Mouse (Mus musculus): ENCODE data around the gene Nupl1. TPM values are rescaled to one million over a fixed set of nuclear protein-coding genes. Genes with fewer than 3 reads are reported as not detected.

Nupl1 gene
- polyA plus RNA-seq, 1 experiment from 2014 or later = not detected

DNA sequence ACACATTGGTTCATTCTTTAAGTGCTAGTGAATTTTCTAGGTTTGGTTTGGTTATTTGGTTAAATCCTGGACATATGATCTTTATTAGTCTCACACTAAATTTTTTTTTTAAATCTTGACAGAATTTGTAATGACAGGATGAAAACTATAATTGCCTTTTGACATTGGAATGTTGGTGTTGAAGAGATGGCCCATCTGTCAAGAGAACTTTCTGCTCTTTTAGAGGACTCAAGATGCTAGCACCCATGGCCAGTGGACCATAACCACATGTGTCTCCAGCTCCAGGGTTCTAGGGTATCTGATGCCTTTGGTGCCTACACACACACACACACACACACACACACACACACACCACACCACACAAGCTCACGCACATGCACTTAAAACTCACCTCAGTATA, 6.6 kb upstream of the Nupl1 start:
- H3K4me1 ChIP-seq = no peaks in the 10 kb centered on the region
- no peak for DNase-seq (ENCODE audit: low spot score)
- no peaks in the 10 kb centered on the region for H3K9me3 ChIP-seq (replicated peaks)
- no peak overlapping the region for H3K4me3 ChIP-seq
- no peaks in the 10 kb centered on the region for H3K27me3 ChIP-seq (ENCODE audit: low read depth, poor library complexity, severe bottlenecking)
- WGBS = 92% methylated on average over 1 of the region's 1 CpGs
- no peaks in the 10 kb centered on the region for H3K36me3 ChIP-seq
- H3K27ac ChIP-seq = no peak overlapping the region

DNA sequence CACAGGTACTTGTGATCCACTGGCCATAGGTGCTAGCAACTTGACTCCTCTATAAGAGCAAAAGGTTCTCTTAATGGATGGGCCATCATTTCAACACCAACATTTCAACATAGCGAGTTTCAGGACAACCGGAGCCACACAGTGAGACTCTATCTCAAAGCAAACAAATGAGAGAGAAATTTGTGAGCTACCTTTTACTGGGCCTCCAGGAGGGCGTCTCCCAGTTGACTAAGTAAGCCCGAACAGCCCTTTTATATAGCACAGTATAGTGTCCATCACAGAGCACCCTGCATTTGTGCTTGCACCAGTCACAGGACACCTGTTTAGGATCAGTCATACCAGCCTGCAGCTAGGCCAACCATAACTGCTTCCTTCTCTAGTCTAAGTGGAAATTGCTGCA, 5.9 kb upstream of the Nupl1 start:
- Histone ChIP-seq H3K27ac (no peak overlapping the region), H3K9me3 (replicated peaks) (no peaks in the 10 kb centered on the region), H3K4me3 (no peak overlapping the region), H3K27me3 (ENCODE audit: low read depth, poor library complexity, severe bottlenecking) (no peaks in the 10 kb centered on the region), H3K4me1 (peaks cover 6% of the 10 kb centered on the region), H3K36me3 (no peaks in the 10 kb centered on the region)
- 88% methylated on average over 4 of the region's 4 CpGs for WGBS
- DNase-seq (ENCODE audit: low spot score) = no peak

DNA sequence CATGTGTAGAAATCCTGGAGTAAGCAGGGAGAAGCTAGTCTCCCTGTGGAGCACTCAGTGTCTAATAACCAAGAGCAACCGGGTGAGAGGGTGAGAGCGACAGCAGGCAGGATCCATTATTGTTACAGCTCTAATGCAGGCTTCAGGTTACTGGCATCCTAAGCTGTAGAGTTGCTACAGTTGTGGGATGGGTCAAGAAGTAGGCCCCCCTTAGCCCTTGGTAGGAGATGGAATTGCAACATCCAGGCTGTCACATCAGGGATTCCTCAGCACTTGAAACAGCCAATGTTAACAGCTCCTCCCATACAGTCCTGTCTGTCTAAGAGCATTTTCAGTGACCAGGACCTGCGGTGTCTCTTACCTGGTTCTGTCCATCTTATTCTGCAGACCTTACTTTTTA, 5.1 kb upstream of the Nupl1 start:
- no peak overlapping the region for H3K27ac ChIP-seq
- H3K4me3 ChIP-seq = no peak overlapping the region
- no peaks in the 10 kb centered on the region for H3K27me3 ChIP-seq (ENCODE audit: low read depth, poor library complexity, severe bottlenecking)
- 23% methylated on average over 3 of the region's 3 CpGs for WGBS
- no peaks in the 10 kb centered on the region for H3K9me3 ChIP-seq (replicated peaks)
- no peaks in the 10 kb centered on the region for H3K36me3 ChIP-seq
- DNase-seq (ENCODE audit: low spot score) = no peak
- H3K4me1 ChIP-seq = peaks cover 8% of the 10 kb centered on the region

DNA sequence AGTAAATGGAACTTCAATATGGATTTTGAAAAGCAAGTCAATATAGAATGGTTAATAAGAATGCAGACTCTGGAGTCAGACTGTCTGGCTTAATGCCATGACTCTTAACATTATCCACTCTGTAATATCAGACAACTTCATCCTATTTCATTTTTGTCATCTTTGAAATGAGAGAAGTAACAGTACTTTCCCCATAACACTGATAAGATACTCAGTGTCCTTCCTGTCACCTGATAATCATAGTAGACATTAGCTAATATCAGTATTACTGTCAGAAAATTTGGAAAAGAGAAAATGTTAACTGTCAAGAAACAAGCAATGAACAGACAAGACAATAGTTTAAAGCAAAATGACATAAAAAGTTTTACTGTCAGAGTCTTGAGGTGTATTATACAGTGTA, 3.5 kb upstream of the Nupl1 start:
- Histone ChIP-seq H3K9me3 (replicated peaks) (no peaks in the 10 kb centered on the region), H3K4me3 (no peak overlapping the region), H3K4me1 (peaks cover 14% of the 10 kb centered on the region), H3K27ac (no peak overlapping the region), H3K27me3 (ENCODE audit: low read depth, poor library complexity, severe bottlenecking) (no peaks in the 10 kb centered on the region), H3K36me3 (no peaks in the 10 kb centered on the region)
- DNase-seq (ENCODE audit: low spot score) = no peak

DNA sequence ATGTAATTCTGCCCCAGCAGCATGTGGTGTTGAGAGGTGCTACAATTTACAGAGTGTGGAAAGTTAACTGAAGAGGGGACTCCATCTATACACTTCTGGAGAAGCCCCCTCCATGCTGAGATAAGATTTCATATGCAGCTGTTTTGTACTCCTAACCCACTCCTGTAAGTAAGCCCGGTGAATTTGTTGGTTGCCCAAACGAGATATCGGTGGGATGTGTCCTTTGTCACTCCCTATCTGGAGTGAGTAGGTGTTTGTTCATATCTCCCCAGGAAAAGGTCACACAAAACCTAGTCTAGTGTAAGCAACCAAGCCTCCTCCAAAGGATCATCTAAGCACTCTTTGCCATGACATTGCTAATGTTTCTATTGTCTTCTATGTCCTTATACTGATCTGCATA, 2.2 kb upstream of the Nupl1 start:
- H3K9me3 ChIP-seq (replicated peaks) = no peaks in the 10 kb centered on the region
- no peak overlapping the region for H3K4me3 ChIP-seq
- H3K36me3 ChIP-seq = no peaks in the 10 kb centered on the region
- 93% methylated on average over 3 of the region's 3 CpGs for WGBS
- H3K4me1 ChIP-seq = peaks cover 20% of the 10 kb centered on the region
- no peak overlapping the region for H3K27ac ChIP-seq
- no peaks in the 10 kb centered on the region for H3K27me3 ChIP-seq (ENCODE audit: low read depth, poor library complexity, severe bottlenecking)
- no peak for DNase-seq (ENCODE audit: low spot score)

DNA sequence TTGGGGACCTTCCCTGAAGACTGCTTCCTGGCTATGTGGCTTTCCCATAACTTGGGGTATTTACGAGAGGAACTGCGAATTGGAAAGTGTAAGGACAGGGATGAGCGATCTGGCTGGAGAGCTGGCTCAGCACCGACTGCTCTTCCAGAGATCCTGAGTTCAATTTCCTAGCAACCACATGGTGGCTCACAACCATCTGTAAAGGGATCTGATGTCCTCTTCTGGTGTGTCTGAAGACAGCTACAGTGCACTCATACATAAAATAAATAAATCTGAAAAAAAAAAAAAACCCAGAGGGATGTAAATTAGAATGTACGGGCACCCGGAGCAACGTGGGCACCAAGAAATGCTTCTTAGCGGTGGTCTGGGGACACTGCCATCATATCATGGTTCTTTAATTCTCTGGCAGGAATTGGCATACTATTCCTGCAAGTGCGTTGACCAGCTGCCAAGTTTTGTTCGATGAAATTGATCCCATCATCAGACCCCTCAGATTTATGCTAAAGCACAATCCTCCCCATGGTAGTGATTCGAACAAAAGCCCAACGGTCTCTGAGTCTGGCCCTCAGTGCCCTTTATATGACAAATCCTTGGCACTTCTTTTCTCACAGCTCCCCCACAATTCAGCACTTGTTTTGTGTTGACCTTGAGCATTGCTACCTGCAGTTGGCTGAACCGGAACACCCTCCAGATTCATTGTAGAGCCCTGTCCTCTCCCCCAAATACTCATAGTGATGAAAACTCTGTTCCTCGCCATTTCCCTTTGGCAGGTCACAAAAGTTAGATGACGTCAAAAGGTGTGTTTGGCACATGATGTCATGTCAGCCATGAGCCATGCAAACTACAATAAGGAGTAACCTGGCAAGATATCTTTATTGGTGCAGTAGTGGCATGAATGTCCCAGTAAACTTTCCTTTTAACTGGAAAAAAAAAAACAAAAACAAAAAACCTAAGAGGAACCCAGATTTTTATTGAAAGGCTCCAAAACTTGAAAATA, 1.1 kb upstream of the Nupl1 start:
- Histone ChIP-seq H3K27me3 (ENCODE audit: low read depth, poor library complexity, severe bottlenecking) (no peaks in the 10 kb centered on the region), H3K9me3 (replicated peaks) (no peaks in the 10 kb centered on the region), H3K4me1 (peaks cover 20% of the 10 kb centered on the region), H3K27ac (peak overlapping the region; percentile 95), H3K36me3 (no peaks in the 10 kb centered on the region), H3K4me3 (peak overlapping the region; percentile 96)
- no peak for DNase-seq (ENCODE audit: low spot score)
- 24% methylated on average over 15 of the region's 15 CpGs for WGBS

DNA sequence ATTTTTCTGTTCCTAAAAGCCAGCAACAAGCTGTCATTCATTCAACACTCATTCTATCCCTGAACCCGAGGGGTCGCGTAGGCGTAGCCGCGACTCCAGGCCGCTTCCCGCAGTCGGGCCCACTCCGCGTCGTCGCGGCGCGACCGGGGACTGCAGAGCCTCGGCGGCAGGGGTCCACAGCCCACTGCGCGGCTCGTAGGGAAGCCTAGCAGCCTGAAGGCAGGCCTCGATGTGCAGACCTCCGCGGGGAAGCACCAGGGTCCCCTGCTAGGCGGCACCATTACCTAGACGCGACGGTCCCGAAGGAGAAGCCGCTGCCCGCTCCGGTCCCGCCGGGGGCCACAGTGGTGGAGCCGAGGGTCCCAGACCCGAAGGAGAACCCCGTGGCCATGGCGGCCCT, 352 bp downstream of the Nupl1 start:
- no peak for DNase-seq (ENCODE audit: low spot score)
- Histone ChIP-seq H3K9me3 (replicated peaks) (no peaks in the 10 kb centered on the region), H3K27ac (peak overlapping the region; percentile 95), H3K27me3 (ENCODE audit: low read depth, poor library complexity, severe bottlenecking) (no peaks in the 10 kb centered on the region), H3K4me1 (peaks cover 20% of the 10 kb centered on the region), H3K4me3 (peak overlapping the region; percentile 96), H3K36me3 (peaks cover 6% of the 10 kb centered on the region)
- WGBS = under 1% methylated on average over 39 of the region's 39 CpGs

DNA sequence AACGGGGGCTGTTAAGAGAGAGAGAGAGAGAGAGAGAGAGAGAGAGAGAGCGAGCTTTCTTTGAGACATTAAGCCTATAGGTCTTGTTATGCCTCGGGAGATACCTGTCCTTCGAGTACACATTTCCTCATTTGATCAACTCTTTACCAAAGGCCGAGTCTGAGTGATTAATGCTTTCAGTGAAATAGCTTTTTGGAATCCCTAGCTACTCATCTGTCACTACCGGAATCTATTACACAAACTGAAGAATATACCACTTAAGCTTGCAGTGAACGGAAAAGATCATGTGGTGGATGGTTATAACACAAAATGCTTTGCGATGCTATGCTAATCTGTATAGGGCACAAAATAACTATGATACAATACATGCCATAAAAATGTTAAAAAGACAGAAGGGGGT, 865 bp downstream of the Nupl1 start:
- no peaks in the 10 kb centered on the region for H3K27me3 ChIP-seq (ENCODE audit: low read depth, poor library complexity, severe bottlenecking)
- peaks cover 20% of the 10 kb centered on the region for H3K4me1 ChIP-seq
- WGBS = 38% methylated on average over 8 of the region's 8 CpGs
- no peaks in the 10 kb centered on the region for H3K9me3 ChIP-seq (replicated peaks)
- H3K4me3 ChIP-seq = peak overlapping the region; percentile 96
- DNase-seq (ENCODE audit: low spot score) = no peak
- H3K36me3 ChIP-seq = peaks cover 9% of the 10 kb centered on the region
- peak overlapping the region; percentile 95 for H3K27ac ChIP-seq

DNA sequence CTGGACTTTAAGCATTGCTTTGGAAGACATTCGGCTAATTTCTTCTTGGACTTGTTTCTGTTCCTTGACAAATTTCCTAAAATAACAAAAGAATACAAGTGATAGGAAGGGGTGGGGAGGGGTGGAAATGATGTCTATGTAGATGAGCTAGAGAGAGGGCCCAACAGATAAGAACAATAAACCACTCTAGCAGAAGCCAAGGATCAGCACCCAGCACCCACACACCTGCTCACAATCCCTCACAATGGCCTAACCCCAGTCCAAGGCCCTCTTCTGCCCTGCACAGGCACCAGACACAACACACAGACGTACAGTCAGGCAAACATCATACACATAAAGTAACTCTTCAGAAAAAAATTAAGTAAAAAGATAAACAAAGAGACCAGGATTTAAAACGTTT, 12.7 kb downstream of the Nupl1 start:
- DNase-seq (ENCODE audit: low spot score) = no peak
- Histone ChIP-seq H3K36me3 (peaks cover 93% of the 10 kb centered on the region), H3K4me3 (no peak overlapping the region), H3K27ac (no peak overlapping the region), H3K9me3 (replicated peaks) (no peaks in the 10 kb centered on the region), H3K4me1 (no peaks in the 10 kb centered on the region), H3K27me3 (ENCODE audit: low read depth, poor library complexity, severe bottlenecking) (no peaks in the 10 kb centered on the region)
- 90% methylated on average over 3 of the region's 3 CpGs for WGBS

DNA sequence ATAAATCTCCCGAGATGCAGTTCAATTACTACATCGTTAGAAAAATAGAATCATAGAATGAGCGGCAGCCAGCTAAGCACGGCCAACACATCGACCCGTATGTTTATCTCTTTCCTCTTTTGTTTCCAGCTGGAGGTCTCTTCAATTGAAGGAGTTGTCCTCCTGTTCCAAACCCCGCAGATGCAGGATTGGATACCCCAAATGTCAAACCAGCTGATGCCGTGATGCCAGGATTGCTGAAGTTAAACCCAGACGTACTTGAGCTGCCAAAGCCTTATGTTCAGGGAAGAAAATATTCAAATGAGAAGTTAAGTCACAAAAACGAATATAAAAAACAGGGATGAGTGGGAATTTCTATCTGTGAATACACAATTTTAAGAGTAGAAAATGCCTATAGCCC, 31.3 kb downstream of the Nupl1 start:
- H3K36me3 ChIP-seq = peaks cover 57% of the 10 kb centered on the region
- 96% methylated on average over 10 of the region's 10 CpGs for WGBS

DNA sequence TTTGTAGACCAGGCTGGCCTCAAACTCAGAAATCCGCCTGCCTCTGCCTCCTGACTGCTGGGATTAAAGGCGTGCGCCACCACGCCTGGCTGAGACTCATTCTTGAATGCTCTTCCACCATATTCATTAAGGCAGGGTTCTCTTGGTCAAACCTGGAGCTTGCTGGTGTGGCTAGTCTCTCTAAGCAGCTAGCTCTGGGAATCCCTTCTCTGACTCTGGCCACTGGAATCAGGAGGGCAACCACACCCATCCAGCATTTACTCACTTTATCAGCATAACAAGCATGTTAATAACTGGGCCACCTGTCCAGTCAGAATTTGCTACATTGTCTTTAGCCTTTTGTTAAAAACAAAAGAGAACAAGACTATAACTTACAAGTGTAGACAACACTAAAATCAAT, 33.6 kb downstream of the Nupl1 start:
- DNase-seq (ENCODE audit: low spot score) = no peak
- WGBS = 96% methylated on average over 4 of the region's 4 CpGs
- H3K27ac ChIP-seq = no peak overlapping the region
- no peak overlapping the region for H3K4me3 ChIP-seq
- peaks cover 53% of the 10 kb centered on the region for H3K36me3 ChIP-seq
- H3K9me3 ChIP-seq (replicated peaks) = no peaks in the 10 kb centered on the region
- H3K4me1 ChIP-seq = no peaks in the 10 kb centered on the region
- no peaks in the 10 kb centered on the region for H3K27me3 ChIP-seq (ENCODE audit: low read depth, poor library complexity, severe bottlenecking)

More for the DNA sequence above, 31.3 kb downstream of the Nupl1 start:
- H3K4me3 ChIP-seq = no peak overlapping the region
- no peaks in the 10 kb centered on the region for H3K27me3 ChIP-seq (ENCODE audit: low read depth, poor library complexity, severe bottlenecking)
- no peaks in the 10 kb centered on the region for H3K9me3 ChIP-seq (replicated peaks)
- DNase-seq (ENCODE audit: low spot score) = no peak
- no peak overlapping the region for H3K27ac ChIP-seq
- H3K4me1 ChIP-seq = no peaks in the 10 kb centered on the region

DNA sequence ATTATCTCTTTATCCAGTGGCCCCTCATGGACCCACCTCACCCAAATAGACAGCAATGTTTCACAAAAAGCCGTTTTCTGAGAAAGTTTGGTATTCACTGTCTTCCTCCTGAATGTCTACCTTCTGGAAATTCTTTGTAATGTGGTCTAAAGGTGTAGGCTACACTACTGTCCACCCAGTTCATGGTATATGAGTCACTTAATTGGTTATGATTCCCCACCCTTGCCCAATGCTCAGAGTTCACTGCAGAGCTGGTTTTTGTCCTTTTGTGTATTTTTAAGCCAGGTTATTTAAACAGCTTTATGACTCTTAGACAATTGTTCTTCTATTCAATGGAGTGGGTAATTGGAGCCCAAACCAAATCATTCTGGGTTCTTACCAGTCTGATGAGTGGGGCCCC, 35.1 kb downstream of the Nupl1 start:
- 92% methylated on average over 1 of the region's 1 CpGs for whole genome bisulfite sequencing
- Histone ChIP-seq H3K4me3 (no peak overlapping the region), H3K9me3 (replicated peaks) (no peaks in the 10 kb centered on the region), H3K27me3 (ENCODE audit: low read depth, poor library complexity, severe bottlenecking) (no peaks in the 10 kb centered on the region), H3K36me3 (peaks cover 43% of the 10 kb centered on the region), H3K4me1 (no peaks in the 10 kb centered on the region), H3K27ac (no peak overlapping the region)
- no peak for DNase-seq (ENCODE audit: low spot score)

DNA sequence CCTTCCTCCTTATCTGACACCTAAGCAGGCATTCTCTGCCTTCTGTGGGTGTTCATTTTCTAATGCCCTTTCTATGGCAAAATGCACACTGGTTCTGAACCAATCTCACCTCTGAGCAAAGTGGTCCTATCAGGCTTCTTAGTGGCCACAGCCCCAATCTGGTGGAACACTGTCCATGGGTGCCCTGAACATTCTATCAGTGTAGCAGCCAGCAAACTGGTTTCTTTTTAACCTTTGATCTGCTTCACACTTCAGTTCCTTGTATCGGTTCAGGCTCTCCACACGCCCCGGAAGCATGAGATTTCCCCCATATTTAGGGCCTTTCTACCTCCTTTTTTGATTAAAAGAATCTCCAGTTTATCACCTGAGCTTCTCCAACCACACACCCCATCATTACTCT, 36.2 kb downstream of the Nupl1 start:
- no peaks in the 10 kb centered on the region for H3K27me3 ChIP-seq (ENCODE audit: low read depth, poor library complexity, severe bottlenecking)
- 95% methylated on average over 3 of the region's 3 CpGs for WGBS
- no peaks in the 10 kb centered on the region for H3K9me3 ChIP-seq (replicated peaks)
- DNase-seq (ENCODE audit: low spot score) = no peak
- H3K4me1 ChIP-seq = no peaks in the 10 kb centered on the region
- no peak overlapping the region for H3K4me3 ChIP-seq
- H3K36me3 ChIP-seq = peaks cover 32% of the 10 kb centered on the region
- H3K27ac ChIP-seq = no peak overlapping the region

All from limb, embryonic 10.5 days (tissue).